Mouse (Mus musculus): ENCODE results near the gene Dennd4a.
A peak's percentile ranks its signal among the peaks of the same experiment; 100 is the strongest.

Gene Dennd4a

GRCm38 (mm10) chr9:64790673-64791660 is 20.2 kb upstream of the Dennd4a start:
- no peak for DNase-seq (ENCODE audit: low spot score in 2 of 2)

- DNase-seq (ENCODE audit: low spot score in 2 of 2): no peak
Observed at GRCm38 (mm10) chr9:64791676-64792075, 19.5 kb upstream of the Dennd4a start.

- peak in 1 of 2 experiments; percentile 45 for DNase-seq (ENCODE audit: low spot score in 2 of 2)
Observed at GRCm38 (mm10) chr9:64792379-64793274, 18.5 kb upstream of the Dennd4a start.

GRCm38 (mm10) chr9:64793275-64793590 is 17.9 kb upstream of the Dennd4a start:
- DNase-seq (ENCODE audit: low spot score in 2 of 2): no peak

- no peak for DNase-seq (ENCODE audit: low spot score in 2 of 2)
Observed at GRCm38 (mm10) chr9:64793794-64794193, 17.3 kb upstream of the Dennd4a start.

GRCm38 (mm10) chr9:64794448-64795420 is 16.4 kb upstream of the Dennd4a start:
- DNase-seq (ENCODE audit: low spot score in 2 of 2): no peak

- no peak for DNase-seq (ENCODE audit: low spot score in 2 of 2)
Observed at GRCm38 (mm10) chr9:64795846-64796615, 15.1 kb upstream of the Dennd4a start.

- DNase-seq (ENCODE audit: low spot score in 2 of 2): no peak
Observed at GRCm38 (mm10) chr9:64797392-64797791, 13.7 kb upstream of the Dennd4a start.

- DNase-seq (ENCODE audit: low spot score in 2 of 2): no peak
Observed at GRCm38 (mm10) chr9:64798099-64798498, 13.0 kb upstream of the Dennd4a start.

- no peak for DNase-seq (ENCODE audit: low spot score in 2 of 2)
Observed at GRCm38 (mm10) chr9:64798859-64799258, 12.3 kb upstream of the Dennd4a start.

- no peak for DNase-seq (ENCODE audit: low spot score in 2 of 2)
Observed at GRCm38 (mm10) chr9:64799504-64799903, 11.6 kb upstream of the Dennd4a start.

GRCm38 (mm10) chr9:64802561-64802960 is 8.6 kb upstream of the Dennd4a start:
- no peak for DNase-seq (ENCODE audit: low spot score in 2 of 2)

GRCm38 (mm10) chr9:64803373-64804214 is 7.5 kb upstream of the Dennd4a start:
- no peak for DNase-seq (ENCODE audit: low spot score in 2 of 2)

GRCm38 (mm10) chr9:64805875-64806274 is 5.3 kb upstream of the Dennd4a start:
- DNase-seq (ENCODE audit: low spot score in 2 of 2): no peak

GRCm38 (mm10) chr9:64806335-64807060 is 4.6 kb upstream of the Dennd4a start:
- no peak for DNase-seq (ENCODE audit: low spot score in 2 of 2)

- no peak for DNase-seq (ENCODE audit: low spot score in 2 of 2)
Observed at GRCm38 (mm10) chr9:64807061-64807808, 3.9 kb upstream of the Dennd4a start.

GRCm38 (mm10) chr9:64809851-64810250 is 1.3 kb upstream of the Dennd4a start:
- DNase-seq (ENCODE audit: low spot score in 2 of 2): no peak
